Mouse (Mus musculus) ovary, postnatal 14 days (tissue): ENCODE data around the gene Clcf1.

Experiments
- DNase-seq: peaks from one replicate; pipeline ENCODE4 v3.0.0; 2022; ENCODE audit warnings: low spot score

Clcf1 gene

DNA sequence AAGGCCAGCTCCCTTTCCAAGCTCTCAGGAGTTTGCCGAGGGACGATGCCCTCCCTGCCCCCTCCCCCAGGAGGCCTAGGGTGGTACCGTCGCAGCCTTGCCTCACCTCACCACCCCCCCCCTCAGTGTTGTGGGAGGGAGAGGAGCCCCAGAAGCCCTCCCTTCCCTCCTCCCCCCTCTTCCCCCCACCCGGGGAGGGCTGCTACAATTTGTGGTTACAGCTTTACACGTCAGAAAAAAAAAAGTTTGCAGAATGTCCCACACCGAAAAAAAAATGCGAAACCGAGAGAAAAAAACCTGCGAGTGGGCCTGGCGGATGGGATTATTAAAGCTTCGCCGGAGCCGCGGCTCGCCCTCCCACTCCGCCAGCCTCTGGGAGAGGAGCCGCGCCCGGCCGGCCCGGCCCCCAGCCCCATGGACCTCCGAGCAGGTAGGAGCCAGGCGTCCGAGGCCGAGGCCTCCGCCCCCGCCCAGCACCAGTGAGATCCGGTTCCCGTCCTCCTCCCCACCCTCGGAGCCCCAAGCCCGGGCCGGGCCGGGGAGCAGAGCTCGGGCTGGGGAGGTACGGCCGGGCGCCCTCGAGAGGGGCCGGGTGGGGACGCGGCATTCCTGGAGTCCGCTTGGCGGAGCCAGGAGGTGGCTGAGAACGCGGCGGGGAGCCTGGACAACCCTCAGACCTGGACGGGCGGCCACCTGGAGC is at the start of gene Clcf1, which contains the start of gene AC109138.7:
Gene Clcf1 (plus strand): TSS at position 168 of the 700 bp plus-strand sequence.
Gene AC109138.7 (plus strand): TSS at position 287 of the 700 bp plus-strand sequence.
- peak; percentile 53 for DNase-seq

DNA sequence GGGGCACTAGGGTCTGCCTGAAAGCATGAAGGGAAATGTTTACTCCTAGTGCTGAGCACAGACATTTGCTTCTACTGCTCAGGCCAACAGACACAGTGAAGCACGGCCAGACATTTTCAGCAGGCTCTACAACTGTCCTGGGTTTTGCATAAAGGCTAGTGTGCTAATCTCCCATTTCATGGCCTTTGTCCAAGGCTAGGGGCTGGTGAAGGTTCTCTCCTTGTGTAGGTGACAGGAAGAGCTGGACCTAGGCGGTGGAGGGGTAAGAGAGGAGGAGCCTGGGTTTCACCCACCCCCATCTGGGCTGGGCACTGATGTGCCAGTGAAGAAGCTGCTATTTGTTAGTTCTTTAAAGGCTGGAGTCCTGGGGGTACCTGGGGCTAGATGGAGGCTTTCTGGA is 49.3 kb upstream of the Clcf1 start:
- DNase-seq = no peak

DNA sequence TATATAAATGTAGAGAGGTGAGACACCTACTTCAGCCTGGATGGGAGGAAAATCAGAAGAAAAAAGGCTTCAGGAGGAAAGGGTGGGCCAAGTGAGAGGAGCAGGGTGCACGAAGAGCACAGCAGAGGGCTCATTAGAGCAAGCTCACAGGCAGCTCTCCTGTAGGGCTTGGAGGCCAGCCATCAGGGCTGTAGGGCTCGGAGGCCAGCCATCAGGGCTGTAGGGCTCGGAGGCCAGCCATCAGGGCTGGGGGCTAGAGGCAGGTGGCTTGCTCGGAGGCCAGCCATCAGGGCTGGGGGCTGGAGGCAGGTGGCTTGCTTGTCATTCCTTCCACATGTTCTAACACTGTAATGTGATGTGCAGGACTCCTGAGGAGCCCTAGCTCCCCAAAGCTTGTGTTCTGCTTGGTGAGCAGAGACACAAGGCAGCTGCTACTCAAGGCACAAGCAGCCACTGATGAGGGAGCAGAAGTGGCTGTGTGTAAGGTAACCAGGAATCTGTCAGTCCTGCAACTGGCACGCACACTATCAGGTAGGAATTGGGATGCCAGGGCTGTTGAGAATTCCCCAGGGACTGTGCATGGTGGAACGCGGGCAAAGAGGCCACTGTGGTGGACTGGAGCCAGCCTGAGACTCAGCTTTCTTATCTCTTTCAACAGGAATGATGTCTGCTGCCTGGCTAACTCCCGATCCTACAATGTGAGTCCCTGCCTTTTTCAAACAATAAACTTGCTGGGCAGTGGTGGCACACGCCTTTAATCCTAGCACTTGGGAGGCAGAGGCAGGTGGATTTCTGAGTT is 47.2 kb upstream of the Clcf1 start:
- DNase-seq = no peak

DNA sequence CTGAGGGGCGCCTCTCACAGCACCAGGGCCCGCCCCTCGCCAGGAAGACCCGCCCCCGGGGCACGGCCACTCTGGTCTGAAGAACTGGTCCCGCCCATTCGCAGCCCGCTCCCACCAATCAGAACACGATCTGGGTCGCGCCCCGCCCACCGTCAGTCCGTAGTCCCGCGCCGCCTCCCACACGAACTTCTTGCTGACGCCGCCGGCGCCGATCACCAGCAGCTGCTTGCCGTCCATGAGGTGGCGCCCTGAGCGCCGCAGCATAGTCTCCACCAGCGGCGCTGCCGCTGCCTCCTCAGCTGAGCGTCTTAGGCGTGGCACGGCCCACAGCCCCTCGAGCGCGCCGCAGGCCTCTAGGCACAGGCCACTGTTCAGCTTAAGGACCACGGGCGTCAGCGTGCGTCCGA is 44.7 kb upstream of the Clcf1 start:
- peak; percentile 99 for DNase-seq

DNA sequence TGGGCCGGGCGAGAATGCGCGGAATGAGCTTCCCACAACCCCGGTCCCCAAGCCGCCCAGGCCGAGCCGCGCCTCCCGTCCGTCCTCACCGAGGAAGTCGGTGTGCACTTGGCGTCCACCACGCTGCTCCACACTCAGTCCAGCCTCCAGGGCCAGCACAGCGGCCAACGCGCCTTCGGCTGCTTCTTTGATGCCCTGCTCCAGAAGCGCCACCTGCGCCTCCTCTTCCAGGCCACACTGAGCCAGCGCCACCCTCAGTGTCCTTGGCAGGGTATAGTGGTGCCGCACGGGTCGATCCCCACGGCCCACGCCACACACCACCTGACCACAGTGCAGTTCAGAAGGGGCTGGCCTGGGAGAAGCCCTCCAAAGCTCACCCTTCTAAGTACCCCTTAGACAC is 44.2 kb upstream of the Clcf1 start:
- DNase-seq = no peak

DNA sequence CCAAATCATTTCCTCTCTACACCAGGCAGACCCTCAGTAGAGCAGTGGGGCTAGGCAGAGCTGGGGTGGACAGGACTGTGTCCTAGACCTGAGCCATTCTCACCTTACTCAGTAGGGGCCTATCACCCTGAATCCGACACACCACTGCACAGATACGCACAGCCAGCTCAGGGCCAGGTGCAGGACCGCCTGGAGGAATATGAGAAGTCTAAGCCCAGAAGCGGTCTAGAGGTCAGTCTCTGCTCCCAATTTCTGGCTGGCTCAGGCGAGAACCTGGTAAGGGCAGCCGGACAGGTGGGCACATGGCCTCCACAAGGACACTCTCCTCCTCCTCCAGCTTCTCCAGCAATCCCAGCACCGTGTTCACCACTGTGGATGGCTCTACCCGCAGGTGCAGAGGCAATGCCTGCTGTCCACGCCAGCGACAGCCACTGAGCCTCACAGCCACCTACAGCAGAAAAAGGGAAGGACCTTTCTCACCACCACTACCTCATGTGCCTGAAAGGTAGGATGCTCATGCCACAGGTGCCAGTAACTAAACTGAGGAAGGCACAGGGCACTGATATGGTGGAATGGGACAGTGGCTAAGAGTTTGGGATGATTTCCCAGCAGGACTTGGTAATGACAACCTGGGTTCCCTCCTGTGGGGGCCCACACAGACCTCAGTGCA is 43.2 kb upstream of the Clcf1 start:
- no peak for DNase-seq

DNA sequence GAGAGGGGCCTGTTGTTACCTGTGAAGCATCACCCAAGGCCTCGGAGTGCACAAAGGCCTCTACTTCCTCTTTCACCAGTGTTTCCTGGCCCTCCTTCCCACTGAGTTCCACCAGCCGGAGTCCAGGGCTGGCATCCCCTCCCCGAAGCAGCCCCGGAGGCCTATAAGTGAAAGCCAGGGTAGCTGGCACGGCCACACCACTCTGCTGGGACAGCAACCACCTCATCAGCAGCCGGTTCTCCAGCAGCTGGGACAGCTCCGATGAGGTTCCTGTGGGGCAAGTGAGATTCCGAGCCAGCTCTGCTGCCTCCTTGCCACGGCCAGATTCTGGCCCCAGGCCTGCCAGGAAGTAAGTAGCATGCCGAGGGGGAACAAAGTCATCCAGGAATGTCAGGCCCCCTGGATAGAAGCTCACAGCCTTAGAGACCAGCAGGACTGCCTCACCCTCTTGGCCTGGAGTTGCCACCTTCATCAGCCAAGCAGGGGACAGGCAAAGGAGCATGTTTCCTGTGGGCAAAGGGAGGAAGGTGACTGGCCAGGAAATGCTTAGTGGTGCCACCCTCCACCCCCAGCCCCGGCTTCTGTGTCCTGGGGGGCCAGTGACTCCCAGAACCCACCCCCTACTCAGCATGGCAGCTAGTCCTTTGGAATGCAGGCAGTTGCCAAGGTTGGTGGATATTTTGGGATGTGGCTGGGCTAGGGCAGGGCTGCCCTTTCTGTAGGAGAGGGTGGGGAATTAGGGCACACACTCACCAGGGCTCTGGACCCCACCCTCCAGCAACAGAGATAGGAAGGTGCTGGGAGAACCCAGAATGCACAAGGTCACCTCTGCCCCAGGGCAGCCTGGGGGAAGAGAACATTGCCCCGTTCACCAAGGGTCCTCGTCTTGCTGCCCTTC is 42.4 kb upstream of the Clcf1 start:
- DNase-seq = no peak

DNA sequence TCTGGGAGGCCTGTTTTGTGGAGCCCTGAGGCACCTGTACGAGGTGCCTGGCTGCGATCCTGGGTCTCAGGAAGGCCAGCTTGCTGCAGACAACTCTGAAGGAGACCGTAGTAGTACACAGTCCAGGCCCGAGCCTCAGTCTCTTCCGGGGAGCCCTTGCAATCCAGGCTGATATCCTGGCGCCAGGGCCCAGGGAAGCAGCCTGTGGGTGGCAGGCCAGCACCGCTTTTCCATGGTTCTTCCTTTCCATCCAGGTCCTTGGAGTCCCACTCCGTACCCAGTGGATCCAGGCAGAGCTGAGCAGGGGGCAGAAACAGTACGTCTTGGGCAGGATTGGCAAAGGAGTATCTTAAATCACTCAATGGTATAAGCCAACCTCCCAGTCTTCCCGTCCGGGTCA is 41.1 kb upstream of the Clcf1 start:
- no peak for DNase-seq

DNA sequence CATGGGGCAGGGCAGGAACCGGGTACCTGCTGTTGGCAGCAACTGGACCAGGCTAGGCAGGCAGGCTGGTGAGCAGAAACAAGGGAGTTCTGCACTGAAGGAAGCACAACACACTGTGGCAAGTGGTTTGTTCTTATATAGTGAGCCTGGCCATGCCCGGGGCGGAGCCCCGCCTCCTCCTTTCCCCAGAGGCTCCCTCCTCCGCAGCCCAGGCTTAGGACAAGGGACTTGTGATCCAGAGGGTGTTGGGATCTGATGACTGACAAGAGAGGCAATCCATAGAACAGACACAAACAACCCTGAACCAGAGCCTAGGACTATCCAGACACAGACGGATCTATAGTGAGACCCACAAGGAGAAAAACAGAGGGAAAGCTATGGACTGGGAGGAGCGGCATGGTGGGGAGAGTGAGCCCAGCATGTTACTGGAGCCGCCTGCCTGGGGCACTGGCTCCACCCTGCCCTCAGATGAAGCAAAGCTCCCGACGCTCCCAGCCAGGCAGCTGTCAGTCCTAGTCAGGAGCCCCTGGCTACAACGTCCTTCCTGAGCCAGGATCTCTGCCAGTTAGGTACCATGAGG is 38.6 kb upstream of the Clcf1 start, which contains the start of gene Carns1:
Gene Carns1 (minus strand): TSS at position 112 of the 580 bp plus-strand sequence.
- no peak for DNase-seq

DNA sequence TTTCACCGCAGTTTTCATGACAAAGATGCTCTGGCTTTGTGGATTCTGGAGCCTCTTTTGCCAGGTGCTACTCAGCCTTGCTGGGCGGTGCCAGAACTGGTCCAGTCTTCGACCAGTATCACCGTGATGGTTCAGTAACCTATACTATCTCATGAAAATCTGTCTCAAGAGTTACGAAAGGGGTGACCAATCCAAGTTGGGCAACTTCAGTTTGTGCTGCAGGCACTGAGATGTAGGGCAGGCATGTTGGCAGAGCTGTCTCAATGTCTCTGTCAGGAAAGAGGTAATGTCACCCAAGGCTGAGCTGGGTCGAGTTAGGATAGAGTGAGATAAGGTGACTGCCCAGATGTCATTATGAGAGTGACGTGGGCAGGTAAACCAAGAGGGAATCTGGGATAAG is 33.6 kb upstream of the Clcf1 start:
- no peak for DNase-seq

DNA sequence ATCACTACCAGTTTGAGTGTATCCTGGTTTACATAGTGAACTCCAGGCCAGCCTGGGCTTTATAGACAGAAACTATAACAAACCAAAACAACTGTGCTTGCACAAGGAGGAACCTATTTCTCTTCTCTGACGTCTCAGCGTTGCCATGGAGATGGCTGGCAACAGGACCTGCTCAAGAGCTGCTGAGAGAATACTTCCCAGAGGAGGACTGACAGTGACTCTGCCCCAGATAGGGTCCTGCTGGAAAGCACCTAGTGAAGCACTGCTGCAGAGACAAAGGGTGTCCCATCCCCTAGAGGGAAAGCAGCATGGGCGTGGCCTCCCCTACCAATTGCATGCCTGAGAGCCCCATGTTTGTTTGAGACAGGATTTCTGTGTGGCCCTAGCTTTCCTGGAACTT is 32.1 kb upstream of the Clcf1 start:
- no peak for DNase-seq

DNA sequence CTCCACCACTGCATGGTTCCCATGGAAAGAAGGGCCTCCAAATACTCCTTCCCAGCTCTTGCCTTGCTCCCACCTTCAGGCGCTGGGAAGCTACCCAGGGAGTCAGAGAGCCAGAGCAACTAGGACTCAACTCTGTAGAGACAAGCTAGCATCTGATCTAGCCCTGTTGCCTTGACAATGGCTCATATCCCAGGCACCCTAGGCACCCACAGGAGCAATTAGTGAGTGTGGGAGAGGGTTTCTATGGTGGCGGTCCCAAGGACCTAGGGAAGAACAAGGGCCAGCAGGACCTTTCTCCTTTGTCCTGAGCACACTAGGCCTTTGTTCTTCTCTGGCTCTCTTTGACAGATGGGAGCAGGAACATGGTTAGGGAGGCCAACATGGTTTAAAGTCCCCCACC is 30.3 kb upstream of the Clcf1 start:
- DNase-seq = no peak

DNA sequence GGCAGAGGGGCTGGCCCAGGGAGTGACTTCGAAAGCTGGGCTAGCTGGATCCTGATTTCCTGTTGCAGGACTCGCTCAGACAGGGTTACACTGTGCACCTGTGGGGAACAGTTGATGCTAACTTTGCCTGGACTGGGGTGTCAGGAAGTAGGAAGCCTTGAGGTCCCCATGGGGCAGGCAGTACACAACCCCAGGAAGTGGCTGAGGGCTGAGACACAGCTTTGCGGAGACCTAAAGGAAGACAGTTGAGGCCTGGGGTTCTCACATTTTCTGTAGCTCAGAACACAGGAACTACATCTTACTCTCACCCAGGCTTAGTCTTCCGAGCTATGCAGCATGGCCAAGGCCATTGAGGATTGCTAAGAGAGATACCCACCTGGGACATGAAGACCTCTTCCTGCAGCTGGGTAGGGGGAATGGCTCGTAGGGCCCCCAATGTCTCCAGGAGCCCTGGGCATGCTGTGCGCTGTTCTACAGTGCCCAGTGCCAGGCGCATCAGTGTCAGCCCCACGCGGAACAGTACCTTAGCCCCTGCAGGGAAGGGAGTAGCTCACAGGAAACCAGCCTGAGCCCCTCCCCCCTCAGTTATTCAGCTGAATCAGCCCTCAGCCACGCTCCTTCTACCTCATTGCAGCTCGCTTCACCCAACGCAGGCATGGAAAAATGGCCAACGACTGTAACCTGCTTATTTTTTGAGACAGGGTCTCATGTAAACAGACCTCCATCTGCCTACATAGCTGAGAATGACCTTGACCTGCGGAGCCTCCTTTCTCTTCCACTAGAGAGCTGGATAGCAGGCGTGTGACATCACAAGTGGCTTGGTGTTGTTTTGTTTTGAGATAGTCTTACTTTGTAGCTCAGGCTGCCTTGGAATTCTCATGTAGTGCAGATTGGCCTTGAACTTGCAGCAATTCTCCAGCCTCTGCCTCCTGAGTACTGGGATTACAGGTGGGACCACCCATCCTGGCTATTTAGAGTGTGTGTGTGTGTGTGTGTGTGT is 28.8 kb upstream of the Clcf1 start:
- DNase-seq = no peak

DNA sequence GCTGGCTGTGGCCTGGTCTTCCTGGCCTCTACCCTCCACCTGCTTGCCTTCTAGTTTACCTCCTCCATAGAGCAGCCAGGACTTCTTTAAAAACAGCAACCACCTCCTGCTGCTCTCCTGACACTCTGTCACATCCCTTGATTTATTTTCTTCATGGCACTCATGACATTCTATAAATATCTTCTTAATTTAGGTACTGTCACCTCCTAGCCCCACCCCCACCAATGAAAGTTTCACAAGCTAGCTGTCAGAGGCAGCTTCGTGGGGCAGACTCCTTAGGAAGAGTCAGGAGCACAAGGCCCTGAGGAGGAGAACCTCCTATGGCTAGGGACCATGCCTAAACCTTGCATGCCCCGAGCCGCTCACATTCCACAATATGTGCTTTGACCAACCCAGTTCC is 26.7 kb upstream of the Clcf1 start:
- DNase-seq = no peak

DNA sequence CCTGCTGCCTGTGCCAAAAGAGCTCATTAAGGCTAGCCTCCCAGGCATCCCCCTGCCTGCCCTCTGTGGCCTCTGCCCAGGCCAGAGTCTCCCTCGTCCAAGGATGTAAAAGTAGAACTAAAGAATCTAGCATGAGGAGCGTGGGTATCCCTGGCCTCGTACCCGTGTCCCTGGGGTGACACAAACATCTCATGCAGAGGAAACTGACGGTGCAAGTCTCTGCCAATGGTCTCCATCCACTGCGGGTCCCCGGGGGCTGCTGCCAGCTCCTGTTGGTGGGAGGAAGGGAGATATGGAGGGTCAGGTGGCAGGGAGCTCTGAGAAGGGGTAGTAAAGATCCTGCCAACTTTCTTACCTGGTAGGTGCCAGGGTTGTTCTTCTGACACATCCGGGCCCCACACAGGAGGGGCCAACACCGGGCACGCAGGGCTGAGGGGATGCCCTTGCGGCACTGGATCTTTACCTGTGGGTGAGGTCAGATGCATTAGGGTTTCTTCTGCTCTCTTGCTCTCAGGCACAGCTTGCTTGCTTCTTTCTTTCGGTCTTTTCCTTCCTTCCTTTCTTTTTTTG is 24.9 kb upstream of the Clcf1 start:
- DNase-seq = no peak

DNA sequence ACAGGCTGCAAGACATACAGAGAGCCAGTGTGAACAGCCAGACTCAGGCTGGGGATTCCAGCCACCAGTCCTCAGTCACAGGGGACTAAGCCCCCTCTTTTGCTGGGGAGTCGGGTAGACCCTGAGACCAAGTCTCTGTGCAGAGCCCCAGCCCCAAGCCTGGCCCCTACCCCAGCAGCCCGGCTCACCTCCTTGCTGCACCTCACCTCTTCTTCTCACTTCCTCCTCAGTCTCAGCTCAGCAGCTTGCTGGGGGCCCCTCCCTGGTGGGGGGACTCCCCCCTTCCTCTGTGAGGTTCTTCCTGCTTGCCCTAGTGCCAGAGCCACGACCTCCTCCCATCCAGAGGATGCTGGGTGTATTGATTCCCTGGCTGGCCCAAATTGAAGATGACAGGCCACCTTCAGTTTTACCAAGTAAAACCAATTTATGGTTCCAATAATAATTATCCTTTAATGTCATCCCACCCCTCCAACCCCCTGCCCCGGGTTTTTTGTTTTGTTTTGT is 23.2 kb upstream of the Clcf1 start, which contains the start of gene Tbc1d10c:
Gene Tbc1d10c (minus strand): TSS at position 454 of the 504 bp plus-strand sequence.
- DNase-seq = no peak

DNA sequence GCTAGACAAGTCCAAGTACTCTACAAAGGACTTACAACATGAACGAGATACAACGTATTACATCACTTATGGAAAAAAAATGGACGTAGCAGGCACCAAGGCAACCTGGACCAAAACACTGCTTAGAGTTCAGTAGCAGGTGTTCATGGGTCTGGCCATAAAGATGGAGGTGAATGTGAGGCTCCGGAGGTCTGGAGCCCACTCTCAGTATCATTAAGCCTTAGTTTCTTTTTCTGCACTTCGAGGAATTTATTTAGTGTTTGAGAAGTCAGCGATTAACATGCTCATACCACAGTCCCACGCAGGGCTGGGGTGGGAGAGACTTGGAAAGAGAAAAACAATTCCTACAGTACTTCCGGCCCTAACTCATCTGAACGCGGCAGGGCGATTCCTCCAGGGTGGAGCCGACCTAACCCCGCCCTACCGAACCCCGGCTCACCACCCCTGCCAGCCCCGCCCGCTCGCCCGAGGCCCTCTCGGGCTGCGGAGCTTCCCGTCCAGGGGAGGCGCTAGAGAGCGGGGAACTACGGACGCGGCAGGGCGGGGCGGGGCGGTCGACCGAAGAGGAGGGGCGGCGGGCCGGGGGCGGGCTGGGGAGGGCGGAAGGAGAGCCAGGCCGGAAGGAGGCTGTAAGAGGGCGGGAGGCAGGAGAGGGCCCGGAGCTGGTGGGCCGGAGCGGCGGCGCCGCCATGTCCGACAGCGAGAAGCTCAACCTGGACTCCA is 22.3 kb upstream of the Clcf1 start, which contains the start of gene Ppp1ca:
Gene Ppp1ca (plus strand): TSS at position 538 of the 723 bp plus-strand sequence.
- peak; percentile 97 for DNase-seq

DNA sequence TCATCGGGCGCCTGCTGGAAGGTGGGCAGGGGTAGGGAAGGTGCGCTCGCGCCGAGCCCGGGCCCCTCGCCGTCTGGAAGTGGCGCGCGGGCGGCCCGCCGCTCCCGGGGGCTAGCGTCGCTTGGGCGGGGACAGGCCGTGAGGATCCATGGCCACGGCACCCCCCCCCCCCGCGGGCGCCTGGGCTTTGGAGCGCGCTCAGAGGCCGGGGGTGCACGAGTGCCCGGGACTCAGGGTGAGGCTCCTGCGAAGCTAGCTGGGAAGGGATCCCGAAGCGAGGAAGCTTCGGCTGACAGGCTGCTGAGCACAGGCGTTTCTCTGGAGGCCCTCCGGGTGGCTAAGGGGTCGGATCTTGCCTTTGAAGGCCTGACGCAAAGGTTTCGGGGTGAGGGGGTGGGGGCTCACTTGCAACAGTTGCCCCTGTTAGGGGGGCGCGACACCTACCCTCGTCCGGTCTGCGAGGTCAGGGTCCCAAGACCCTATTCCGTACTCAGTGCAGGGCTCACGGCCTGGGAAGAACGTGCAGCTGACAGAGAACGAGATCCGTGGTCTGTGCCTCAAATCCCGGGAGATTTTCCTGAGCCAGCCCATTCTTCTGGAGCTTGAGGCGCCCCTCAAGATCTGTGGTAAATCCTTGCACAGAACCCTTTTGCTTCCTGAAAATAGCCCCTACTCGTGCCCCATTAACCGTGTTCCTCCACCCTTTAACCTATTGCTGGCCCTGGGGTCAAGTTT is 21.6 kb upstream of the Clcf1 start:
- no peak for DNase-seq
